Mouse (Mus musculus) T-helper 1 cell (primary cell): Measurements from ENCODE around the gene Uvrag.

ENCODE experiments used
- in situ Hi-C: fragments of 300-600 bp; cut with MboI, MseI; formaldehyde crosslinking; loops from one replicate; pipeline ENCODE4 v1.15.1; 2025; ENCODE audit warnings: high pct_unique_total_duplicates

Gene Uvrag

DNA sequence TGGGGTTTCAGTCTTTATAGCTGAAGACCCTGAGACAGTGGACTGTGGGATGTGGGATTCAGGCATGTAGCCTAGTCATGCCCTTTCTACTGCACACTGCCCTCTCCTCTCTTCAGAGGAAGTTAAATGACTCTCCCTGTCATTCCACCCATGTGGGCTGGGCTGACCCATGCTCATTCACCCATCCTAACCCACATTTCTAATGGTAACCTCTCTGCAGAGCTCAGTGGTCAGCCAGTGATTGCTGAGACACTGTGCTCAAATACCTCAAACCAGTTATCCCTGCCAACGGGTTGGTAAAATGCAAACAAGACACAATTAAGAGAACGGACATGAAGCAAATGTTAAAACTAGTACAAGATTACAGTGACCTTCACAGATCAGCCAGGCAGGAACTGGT lies 39.9 kb downstream of the Uvrag start:
- in situ Hi-C loops = no loop called here

DNA sequence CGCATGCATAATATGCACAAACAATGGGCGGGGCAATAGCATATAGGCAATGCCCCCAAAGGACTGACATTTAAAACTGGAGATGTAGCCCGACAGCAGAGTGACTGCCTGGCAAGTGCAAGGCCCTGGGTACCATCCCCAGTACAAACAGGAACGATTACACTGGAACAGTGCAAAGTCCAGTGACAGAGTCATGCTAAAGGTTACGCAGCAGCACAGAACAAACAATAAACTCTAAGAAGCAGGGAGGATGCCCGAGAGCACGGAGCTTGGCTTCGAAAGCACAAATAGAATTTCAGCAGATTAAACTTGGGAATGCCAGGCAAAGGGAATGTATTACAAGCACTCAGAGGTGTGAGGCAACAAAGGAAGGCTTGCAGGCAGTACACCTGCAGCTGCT lies 40.4 kb downstream of the Uvrag start:
- in situ Hi-C loops = no loop called here

DNA sequence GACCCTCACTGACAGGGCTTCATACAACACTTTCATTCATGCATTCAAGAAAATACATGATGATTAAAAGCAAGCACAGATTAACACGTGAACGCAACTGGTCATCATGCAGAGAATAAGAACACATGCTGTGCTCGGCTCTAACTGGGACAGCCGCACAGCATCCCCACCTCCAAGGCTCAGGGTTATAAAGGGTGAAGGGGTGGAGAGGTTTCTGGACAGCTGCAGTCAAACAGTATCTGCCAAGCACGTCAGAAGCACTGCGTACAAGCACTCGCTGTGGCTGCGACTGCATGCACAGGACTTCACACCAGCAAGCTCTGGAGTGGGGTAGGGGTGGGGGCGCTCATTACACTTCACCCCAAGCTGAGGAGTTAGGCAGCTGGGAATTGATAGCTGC lies 40.9 kb downstream of the Uvrag start:
- in situ Hi-C loops = no loop called here

DNA sequence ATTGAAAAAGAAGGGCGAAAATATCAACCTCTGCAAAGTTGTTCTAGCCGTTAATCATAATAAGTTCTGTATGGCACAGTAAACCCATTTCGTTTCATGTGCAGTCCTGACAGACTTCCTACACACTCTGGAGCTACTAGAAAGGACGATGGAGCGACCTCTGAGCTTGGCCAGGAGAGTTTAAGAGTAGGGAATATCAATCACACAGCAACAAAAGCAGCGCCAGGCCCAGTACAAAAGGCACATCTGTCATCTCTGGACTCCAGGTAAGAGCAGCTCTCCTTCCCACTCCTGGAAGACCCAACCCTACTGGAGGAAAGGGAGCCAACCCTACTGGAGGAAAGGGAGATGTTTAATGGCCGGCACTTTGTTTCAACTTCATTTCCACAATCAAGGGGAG lies 43.2 kb downstream of the Uvrag start:
- in situ Hi-C loops = no loop called here

DNA sequence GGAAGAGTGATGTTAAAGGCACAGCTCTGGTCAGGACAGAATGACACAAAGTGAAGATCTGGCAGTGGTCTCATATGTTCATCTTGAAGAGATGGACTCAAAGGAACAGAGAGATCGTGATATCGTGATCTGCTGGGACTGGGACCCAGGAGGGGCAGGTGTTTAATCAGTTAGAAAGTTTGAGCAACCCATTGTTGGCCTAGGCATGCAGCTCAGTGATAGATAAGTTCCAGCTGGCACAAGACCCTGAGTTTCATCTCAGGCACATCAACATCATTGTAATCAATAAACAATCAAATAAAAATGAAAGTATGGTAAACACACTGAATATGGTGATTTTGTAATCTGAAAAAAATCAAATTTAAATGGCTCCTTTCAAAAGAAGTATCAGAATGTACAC lies 43.8 kb downstream of the Uvrag start:
- in situ Hi-C loops = no loop called here

DNA sequence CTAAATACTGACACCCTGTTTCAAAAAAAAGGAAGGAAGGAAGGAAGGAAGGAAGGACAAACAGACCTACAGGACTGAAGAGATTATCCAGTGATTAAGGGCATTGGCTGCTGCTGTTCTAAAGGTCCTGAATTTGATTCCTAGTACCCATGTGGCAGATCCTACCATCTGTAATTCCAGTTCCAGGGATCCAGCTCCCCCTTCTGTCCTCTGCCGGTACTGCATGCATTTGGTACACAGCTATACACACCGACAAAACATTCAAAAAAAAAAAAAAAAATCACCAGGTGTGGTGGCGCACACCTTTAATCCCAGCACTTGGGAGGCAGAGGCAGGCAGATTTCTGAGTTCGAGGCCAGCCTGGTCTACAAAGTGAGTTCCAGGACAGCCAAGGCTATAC lies 45.8 kb downstream of the Uvrag start:
- in situ Hi-C loops = no loop called here

DNA sequence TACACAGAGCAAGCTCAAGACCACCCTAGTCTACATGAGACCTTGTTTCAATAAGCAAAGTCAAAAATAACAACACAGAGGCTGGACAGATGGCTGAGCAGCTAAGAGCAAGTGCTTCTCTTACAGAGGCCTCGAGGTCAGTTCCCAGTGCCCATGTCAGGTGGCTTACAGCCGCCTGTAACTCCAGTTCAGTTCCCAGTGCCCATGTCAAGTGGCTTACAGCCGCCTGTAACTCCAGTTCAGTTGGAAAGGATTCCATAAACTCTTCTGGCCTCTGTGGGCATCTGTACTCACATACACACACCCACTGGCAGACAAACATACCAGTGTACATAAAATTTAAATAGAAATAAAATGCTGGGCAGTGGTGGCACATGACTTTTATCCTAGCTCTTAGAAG lies 46.6 kb downstream of the Uvrag start:
- in situ Hi-C loops = no loop called here

DNA sequence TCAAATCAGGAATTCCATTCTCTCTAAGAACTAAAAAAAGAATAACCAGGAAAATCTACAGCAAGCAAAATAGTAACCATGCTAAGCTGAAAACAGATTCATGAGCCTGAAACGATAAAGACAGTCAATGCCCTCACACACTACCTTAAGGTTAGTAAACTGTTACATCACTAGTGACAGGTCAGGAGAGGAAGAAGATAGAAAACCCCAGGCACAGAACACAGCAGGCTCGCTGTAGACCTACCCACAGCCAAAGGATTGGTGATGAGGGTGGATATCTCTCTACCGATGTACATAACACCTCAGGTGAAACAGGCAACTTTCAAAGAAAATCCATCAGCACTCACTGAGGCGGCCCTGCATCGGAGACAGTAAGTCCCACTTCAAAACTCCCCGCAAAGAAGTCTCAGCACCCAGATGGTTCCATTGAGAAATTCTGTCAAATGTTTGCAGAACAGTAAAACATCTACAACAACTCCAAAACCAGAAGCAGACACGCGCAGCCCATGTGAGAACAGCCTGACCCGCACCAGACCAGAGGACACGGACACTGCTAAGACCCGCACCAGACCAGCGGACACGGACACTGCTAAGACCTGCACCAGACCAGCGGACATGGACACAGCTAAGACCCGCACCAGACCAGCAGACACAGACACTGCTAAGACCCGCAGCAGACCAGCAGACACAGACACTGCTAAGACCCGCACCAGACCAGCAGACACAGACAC lies 48.9 kb downstream of the Uvrag start:
- in situ Hi-C loops = no loop called here

DNA sequence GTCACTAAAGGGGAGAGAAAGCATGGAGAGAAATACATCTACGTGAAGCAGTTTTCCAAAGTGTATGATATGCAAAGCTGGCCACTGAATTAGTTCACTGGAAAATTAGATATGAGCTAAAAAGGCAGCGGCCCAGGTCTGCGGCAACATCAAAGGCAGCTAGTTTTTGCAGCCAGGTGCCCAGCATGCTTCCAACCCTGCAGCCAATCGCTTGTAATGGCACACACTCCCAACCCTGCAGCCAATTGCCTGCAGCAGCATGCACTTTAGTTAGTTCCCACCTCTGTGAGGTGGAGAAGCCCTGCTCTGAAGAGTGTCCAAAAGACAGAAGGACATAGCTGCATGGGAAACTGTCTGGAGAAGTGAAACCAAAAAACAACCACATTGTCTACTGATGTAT lies 51.2 kb downstream of the Uvrag start:
- in situ Hi-C loops = no loop called here

DNA sequence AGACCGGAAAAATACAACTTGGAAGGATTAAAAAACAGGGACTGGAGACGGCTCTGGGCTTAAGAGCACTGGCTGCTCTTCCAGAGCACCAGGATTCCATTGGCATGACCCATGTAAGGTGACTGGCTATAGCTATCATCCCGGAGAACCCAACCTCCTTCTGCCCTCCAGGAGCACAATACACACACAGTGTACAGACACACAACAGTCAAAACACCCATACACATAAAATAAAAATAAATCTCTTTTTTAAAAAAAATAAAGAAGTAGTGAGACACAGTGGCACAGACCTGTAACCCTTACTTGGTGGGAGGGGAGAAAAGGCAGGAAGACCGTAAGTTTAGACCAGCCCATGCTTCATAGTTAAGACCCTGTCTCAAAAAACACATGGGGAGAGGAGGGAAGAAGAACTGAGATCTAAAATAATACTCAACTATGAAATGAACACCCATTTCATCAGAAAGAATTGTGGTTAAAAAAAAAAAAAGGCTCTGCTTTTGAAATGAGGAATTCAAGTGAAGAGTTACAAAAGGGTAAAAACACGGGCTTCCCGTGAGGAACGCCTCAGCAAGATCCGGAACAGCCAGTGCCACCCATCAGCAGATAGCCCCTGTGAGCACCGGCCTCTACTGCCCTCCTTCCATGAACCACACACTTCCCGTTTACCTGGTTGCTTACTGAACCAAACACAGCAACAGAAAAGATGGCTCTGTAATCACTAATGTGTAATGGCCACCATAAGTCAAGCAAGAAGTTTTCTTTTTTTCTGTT lies 52.2 kb downstream of the Uvrag start:
- in situ Hi-C loops = no loop called here

DNA sequence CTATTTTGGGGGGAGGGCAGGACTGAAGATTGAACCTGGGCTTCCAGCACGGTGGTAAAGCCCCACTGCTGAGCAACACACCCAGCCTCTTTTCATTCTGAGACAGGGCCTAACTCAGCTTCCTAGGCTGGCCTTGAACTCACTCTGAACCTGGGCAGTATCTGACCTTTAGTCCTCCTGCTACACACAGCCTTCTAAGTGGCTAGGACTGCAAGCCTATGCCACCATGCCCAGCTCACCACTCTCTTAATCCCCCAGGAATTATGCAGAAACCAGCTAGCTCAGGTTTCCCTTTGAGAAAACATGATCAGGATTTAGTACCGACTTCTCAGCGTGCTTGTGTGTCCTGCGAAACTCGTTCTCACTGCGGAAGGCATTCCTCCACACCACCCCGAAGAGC lies 53.4 kb downstream of the Uvrag start:
- in situ Hi-C loops = no loop called here

DNA sequence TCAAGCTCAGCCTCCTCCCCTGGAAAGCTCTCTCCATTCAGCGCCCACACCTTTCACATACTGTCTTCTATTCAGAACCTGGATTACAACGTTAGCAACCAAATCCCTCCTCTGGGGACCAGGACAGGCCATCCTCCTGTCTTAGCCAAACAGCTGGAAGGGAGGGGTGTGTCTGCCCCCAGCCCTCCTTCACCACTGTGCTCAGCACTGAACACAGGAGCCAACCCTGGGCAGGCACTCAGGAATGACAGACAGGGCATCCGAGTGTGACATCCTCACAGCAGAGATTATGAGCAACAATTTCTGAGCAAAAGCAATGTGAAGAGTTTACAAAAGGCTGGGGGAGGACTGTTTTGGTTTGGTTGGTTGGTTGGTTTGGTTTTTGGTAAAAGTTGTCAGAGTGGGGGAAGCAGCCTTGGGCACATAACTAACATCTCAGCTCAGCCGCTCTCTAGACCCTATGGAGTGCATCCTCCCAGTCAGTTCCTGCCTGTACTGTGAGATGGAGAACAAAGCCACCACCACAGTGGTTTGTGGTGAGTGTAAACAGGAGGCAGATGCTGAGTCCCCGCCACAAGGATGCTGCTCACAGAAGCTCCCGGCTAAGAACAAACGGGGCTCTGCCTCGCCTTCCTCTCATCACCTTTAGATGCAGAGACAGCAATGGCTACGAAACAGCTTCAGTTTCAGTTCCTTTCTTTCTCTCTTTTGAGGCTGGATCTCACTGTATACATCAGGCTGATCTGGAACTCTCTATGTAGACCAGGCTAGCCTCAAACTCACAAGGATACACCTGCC lies 54.1 kb downstream of the Uvrag start:
- in situ Hi-C loops = no loop called here

DNA sequence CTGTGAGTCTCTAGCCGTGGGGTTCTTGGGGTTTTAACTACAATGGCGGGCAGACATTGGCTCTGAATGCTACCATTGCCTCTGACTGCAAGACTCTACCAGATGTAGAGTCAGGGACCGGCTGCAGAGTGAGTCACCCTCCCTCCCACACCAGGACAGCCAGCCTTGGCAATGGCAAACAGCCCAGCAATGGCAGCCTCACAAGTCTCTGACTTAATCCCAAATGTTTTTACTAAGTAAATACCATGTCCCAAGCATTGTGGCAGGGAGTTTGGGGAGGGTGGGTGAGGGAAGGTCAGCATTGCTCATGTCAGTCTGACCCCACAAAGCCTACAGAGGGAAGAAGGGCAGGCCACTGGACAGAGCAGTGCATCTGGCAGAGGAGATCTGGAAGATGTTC lies 55.7 kb downstream of the Uvrag start:
- in situ Hi-C loops = no loop called here

DNA sequence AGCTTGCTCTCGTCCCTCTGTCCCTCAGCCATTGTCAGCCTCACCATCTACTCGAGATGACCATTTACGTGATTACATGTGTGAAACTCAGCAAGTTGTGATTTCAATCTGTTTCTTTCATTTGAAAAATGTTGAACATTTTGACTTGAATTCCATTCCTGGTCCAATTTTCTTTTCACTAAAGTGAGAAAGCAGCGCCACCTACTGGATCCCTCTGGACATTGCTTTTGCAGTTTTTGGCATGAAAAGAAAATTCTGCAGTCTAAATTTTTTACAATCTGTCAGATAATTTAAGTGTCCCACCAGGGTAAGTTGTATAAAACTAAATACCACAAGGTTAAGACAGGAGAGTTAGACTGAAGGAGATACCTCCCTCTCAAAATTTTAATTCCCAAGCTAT lies 61.4 kb downstream of the Uvrag start:
- in situ Hi-C loops = no loop called here

DNA sequence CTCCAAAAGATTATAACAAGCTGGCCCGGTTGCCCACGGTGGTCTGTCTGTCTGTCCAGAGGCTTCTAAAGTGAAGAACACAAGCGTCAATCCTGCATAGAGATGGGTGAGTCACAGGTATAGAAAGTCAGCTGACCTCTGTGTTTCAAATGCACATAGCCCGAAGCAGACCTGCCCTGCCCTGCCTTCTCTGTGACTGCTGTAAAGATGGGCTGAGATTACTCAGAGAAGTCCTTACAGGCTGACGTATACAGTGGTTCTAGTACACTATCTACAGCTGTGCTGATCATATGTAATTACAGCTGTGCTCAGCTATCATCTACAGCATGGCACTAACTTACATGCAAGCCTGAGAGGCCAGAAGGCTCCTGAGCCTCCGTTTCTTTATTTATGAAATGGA lies 62.1 kb downstream of the Uvrag start:
- in situ Hi-C loops = no loop called here

DNA sequence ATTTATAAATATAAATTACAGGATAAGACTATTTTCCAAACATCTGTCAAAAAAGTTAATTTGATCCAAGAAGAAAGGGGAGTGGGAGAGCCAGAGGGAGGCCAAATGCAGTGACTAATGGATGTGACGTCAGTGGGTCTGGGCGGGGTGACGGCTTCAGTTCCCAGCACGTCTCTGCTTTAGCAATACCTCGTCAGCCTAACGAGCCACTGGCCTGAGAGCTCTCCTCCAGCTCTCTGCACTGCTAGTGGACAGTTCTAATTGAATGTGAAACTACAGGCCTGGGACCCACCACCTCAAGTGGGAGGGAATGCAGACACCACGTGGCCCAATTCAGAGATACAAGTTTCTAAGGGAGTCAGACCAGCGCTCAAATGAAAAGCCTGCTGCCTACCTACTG lies 63.7 kb downstream of the Uvrag start:
- in situ Hi-C loops = no loop called here

DNA sequence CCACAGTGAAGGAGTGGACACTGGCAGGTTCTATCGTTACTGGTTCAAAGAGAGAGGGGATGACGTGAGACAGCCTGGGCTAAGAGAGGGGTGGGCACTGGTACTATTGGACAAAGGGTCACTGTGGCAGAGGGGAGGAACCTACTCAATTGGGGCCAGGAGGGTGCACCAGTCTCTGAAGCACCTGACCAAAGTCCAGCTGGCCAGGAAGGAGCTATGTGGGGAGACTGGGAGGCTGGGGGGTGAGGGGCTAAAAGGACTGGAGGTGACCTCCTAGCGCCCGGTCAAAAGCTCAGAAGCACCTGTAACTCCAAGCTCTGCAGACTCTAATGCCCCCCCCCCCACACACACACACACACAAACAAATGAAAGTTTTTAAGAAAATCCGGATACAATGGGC lies 65.8 kb downstream of the Uvrag start:
- in situ Hi-C loops = no loop called here

DNA sequence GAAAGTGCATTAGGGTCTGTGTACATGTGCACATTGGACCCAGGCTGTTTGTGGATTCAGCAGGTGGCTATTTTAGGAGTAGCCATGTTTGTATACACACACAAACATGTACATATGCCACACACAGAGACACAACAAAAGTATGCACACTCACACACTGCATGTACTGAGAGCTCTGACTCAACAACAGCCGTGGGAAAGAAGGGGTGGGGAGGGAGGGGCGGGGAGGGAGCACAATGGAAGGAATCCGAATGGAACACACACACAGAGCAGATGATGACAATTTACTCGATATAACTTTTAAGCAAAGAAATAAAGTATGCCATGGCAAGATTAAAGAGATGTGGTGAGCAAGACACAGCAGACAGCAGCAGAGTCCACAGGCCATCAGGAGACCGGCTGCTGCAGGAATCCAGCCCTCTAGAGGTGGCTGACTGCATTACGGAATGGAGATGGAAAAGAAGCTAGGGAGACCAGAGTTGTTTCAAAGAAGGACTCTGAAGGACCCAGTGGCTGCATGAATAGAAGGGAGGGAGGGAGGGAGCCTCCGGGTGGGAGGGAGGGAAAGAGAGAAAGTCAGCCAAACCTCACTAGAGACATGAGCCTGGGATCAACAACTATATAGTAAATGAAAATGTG lies 67.1 kb downstream of the Uvrag start:
- in situ Hi-C loops = no loop called here

DNA sequence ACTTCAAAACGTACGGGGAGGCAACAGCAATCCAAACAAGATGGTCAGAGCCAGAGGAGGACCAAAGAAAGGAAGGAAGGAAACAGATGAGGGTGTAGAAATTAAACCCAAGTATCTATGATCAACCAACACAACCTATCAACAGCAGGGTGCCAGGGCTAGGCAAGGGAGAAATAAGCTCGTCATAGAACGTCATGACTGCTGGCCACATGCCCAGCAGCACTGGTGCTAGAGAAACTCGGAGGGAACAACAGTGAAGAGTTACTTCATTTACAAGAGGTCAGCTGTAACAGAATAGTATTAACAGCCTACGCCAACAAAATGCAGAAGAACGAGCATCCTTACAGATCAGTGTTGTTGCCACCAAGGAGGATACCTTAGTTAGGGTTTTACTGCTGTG lies 73.2 kb downstream of the Uvrag start:
- in situ Hi-C loops = no loop called here

DNA sequence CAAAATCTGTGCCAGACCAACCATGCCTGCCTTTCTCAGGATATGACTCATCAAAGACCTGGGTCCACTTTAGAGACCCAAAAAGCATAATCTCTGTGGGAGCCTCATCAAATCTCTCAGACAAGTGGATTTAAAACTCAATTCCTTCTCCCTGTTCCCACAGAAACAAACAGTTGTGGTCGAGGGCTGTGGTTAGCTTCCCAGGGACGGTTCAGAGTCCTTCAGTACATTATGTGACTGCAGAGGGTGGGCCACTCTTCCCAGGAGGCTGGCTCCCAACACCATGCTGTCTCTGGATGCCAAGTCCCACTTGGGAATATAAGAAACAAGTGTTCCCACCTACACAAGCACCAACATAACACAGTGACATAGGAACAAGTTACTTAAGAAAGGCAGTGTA lies 75.0 kb downstream of the Uvrag start:
- in situ Hi-C loops = no loop called here

DNA sequence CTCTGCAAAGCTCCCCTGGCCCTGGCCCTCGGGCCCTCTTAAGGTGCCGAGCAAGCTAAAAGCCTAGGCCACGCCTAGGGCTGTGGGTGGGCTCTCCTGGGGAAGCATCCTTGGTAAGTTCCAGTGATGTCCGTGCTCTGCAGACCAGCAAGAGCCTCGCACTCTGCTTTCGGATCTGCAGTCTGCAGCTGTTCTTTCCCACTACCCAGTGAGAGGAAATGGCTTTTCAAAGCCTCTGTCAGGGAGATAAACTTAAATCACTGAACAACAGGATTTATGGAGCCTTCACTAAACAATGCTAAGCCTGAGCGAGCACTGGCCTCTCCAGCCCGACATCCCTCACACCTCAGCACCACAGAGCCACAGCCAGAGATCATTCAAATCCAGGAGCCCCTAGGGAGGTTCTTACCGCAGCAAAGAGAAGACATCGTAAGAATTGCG lies 75.5 kb downstream of the Uvrag start:
- in situ Hi-C loops = no loop called here

DNA sequence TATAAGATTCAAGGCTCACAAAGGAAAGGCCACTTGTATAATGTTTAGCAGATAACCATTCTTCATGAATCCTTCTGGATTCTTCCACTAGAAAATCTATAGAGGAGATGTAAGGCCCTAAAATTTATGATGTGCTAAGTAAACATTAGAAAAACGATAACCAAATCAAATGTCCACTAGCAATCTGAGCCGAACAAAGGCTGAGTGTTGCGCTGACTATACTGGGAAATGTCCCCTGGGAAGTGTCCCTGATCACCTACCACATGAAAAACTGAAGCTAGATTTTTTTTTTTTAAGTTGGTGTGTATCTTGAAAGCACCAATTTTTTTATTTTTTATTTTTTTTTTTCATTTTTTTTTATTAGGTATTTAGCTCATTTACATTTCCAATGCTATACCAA lies 76.1 kb downstream of the Uvrag start:
- in situ Hi-C loops = no loop called here
